Mouse (Mus musculus) testis, adult 2 months (tissue): ENCODE results near the gene Shb. TPM values are rescaled to one million over a fixed set of nuclear protein-coding genes. Genes with fewer than 3 reads are reported as not detected.

Experiments used
- H3K27ac ChIP-seq: fragments of 200-500 bp; 2 replicates; pipeline ENCODE4 v1.5.1; 2012; ENCODE audit warnings: low read depth, low read length; ENCODE audit not compliant: control insufficient read depth, insufficient read depth
- H3K27me3 ChIP-seq: fragments of 200-500 bp; 2 replicates; pipeline ENCODE4 v1.6.1; 2012; ENCODE audit warnings: mild to moderate bottlenecking, low read length, moderate library complexity; ENCODE audit not compliant: control insufficient read depth, insufficient read depth
- H3K36me3 ChIP-seq: fragments of 200-500 bp; 2 replicates; pipeline ENCODE4 v1.6.1; 2012; ENCODE audit warnings: mild to moderate bottlenecking, low read length; ENCODE audit not compliant: control insufficient read depth, insufficient read depth
- H3K4me1 ChIP-seq: fragments of 200-500 bp; 2 replicates; pipeline ENCODE4 v1.6.1; 2012; ENCODE audit warnings: low read length; ENCODE audit not compliant: control insufficient read depth, insufficient read depth
- H3K4me3 ChIP-seq: fragments of 200-500 bp; 2 replicates; pipeline ENCODE4 v1.5.1; 2012; ENCODE audit warnings: low read depth, mild to moderate bottlenecking, low read length, moderate library complexity, mixed read lengths; ENCODE audit not compliant: control insufficient read depth
- CTCF ChIP-seq: fragments of 200-500 bp; IDR thresholded peaks from 2 replicates; pipeline ENCODE4 v1.5.1; 2012; ENCODE audit warnings: low read depth, mild to moderate bottlenecking, inconsistent platforms, low read length, moderate library complexity; ENCODE audit not compliant: control insufficient read depth, insufficient read depth, insufficient replicate concordance
- POLR2A ChIP-seq: fragments of 200-500 bp; IDR thresholded peaks from 2 replicates; pipeline ENCODE4 v1.6.1; 2012; ENCODE audit warnings: low read depth, mild to moderate bottlenecking, inconsistent platforms, low read length, moderate library complexity; ENCODE audit not compliant: control insufficient read depth
- polyA plus RNA-seq: library from polyadenylated mRNA; depleted of rRNA; stranded (reverse); fragments of >200 nt; gene quantifications from 2 replicates; pipeline ENCODE4 v1.2.3, GENCODE M21; 2012

Gene Shb
- polyA plus RNA-seq, 1 experiment: 7.3 TPM

DNA sequence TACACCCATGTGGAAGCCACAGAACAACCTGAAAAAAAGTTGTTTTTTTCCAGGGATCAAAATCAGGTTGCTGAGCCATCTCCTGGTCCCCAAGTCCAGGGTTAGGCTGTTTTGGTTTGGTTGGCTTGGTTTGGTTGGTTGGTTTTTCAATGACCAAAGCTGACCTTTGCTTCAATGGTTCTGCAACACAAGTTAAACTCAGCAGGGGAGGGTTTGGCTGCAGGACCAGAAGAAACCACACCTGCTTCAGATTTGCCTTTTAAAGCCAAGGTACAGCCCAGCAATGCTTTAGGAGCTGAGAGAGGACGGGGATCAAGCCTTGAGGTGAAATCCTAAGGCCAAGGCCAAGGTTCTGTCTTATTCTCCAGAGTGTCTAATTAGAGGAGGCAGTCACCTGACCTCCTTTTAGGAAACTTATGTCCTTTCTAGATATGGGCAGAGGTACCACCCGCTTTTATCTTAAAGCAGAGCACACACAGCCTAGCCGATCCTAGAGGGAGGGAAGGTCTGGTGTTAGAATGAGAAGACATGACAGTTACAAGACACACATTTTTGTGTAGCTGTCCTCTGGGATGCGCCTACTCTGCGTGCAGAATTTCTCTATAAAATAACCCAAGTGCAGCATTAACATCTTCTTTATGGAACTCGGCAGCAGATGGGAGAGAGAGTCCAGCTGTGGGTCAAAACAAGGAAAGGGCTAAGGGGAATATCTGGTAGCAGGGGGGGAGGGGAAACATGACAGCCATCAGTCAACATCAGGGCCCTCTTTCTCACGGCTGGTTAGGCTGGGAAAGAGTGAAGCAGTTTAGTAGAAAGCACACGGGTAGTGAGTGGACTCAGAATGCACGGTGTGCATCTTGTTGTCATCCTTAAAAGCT lies 10.3 kb downstream of the Shb start:
- no peak overlapping the region for H3K4me3 ChIP-seq
- no peaks in the 10 kb centered on the region for H3K36me3 ChIP-seq
- H3K27ac ChIP-seq: no peak overlapping the region
- no peak for TF ChIP-seq POLR2A
- TF ChIP-seq CTCF: no peak
- H3K27me3 ChIP-seq: no peaks in the 10 kb centered on the region
- no peaks in the 10 kb centered on the region; the same call in 1 of the 2 replicates for H3K4me1 ChIP-seq

- Histone ChIP-seq H3K27me3 (no peaks in the 10 kb centered on the region), H3K27ac (no peak overlapping the region), H3K36me3 (no peaks in the 10 kb centered on the region), H3K4me1 (no peaks in the 10 kb centered on the region; the same call in 1 of the 2 replicates), H3K4me3 (no peak overlapping the region)
- TF ChIP-seq POLR2A: no peak
- no peak for TF ChIP-seq CTCF
These were observed 11.9 kb downstream of the Shb start for GRCm38 (mm10) chr4:45520375-45520774.

GRCm38 (mm10) chr4:45517399-45517798 lies 14.9 kb downstream of the Shb start:
- no peak for TF ChIP-seq POLR2A
- peaks cover 7% of the 10 kb centered on the region for H3K4me1 ChIP-seq
- no peak overlapping the region for H3K27ac ChIP-seq
- H3K4me3 ChIP-seq: no peak overlapping the region
- H3K27me3 ChIP-seq: no peaks in the 10 kb centered on the region
- no peaks in the 10 kb centered on the region for H3K36me3 ChIP-seq

DNA sequence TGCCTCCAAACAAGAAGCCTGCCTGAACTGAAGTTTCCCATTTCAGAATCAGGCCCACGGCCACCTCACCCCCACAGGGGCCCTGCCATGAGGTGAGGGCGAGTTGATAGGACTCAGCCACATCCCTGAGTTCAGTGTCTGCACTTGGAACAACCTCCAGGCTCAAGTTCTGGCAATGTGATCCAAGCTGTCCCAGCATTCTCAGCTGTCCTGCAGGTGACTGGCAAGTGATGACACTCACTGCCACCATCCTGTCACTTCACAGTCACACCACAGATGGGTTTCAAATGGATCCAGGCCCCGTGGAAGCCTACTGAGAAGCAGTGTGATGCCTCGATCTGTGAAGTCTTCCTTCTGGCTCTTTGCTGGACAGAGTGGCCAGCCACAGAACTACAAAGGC lies 16.4 kb downstream of the Shb start:
- Histone ChIP-seq H3K27ac (no peak overlapping the region), H3K4me3 (no peak overlapping the region), H3K27me3 (no peaks in the 10 kb centered on the region), H3K4me1 (peaks cover 7% of the 10 kb centered on the region), H3K36me3 (no peaks in the 10 kb centered on the region)
- no peak for TF ChIP-seq CTCF
- TF ChIP-seq POLR2A: no peak

- Histone ChIP-seq H3K27me3 (no peaks in the 10 kb centered on the region), H3K36me3 (no peaks in the 10 kb centered on the region), H3K4me1 (peaks cover 7% of the 10 kb centered on the region), H3K27ac (no peak overlapping the region), H3K4me3 (no peak overlapping the region)
- TF ChIP-seq POLR2A: no peak
- no peak for TF ChIP-seq CTCF
These were observed 17.9 kb downstream of the Shb start for GRCm38 (mm10) chr4:45514406-45514805.

DNA sequence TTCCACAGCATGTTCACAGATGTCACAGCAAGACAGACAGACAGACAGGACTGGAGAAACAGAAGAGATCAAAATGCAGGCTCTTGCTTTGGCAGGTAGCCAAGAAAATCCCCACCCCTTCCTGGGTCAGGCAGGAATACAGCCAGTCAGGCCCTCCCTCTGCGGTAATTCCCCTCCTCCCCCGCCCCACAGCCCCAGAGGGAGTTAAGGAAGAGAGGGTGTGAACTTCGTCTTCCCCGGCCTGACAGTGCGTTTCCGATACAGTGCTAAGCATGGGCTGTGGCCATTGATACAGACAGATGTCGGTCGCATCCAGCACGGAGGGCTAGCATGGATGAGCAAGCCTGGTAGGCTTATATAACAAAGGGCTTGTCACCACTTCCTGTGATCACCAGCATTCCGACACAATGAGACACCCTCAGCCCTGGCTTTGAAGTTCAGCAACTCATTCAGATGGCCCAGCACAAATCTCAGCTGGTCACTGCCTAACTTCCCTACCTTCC lies 18.4 kb downstream of the Shb start:
- no peak overlapping the region for H3K27ac ChIP-seq
- TF ChIP-seq CTCF (no peak), POLR2A (no peak)
- H3K27me3 ChIP-seq: no peaks in the 10 kb centered on the region
- no peak overlapping the region for H3K4me3 ChIP-seq
- H3K4me1 ChIP-seq: peaks cover 7% of the 10 kb centered on the region
- no peaks in the 10 kb centered on the region for H3K36me3 ChIP-seq

- Histone ChIP-seq H3K27ac (no peak overlapping the region), H3K4me1 (peaks cover 7% of the 10 kb centered on the region), H3K27me3 (no peaks in the 10 kb centered on the region), H3K36me3 (no peaks in the 10 kb centered on the region), H3K4me3 (no peak overlapping the region)
- TF ChIP-seq POLR2A: no peak
- TF ChIP-seq CTCF: no peak
These were observed 18.9 kb downstream of the Shb start for GRCm38 (mm10) chr4:45513340-45513739.

DNA sequence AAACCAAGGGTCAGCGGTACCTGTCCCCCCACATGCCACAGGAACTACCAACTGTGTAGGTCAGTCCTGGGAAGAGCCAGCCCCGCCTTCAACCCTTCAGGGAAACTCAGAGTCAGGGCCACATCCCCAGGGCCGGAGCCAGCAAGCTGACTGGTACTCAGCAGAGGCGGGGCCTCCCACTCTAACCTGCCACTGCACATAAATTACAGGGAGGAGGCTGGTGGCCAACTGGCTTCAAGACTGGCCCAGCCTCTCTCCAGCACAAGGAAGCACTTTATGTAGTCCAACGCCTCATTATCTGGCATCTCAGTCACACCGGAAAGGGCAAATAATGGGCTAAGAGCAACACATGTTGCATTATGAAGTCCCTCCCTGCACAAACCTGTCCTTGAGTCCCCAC lies 22.1 kb downstream of the Shb start:
- Histone ChIP-seq H3K27me3 (no peaks in the 10 kb centered on the region), H3K4me3 (no peak overlapping the region), H3K4me1 (peaks cover 17% of the 10 kb centered on the region), H3K36me3 (no peaks in the 10 kb centered on the region), H3K27ac (no peak overlapping the region)
- no peak for TF ChIP-seq CTCF
